Mouse (Mus musculus) yolk sac, embryonic 10.5 days (tissue): Measurements from ENCODE around the gene Ppp1cc.
"Not testable (repeated sequence)": the region's sequence is repeated elsewhere in the genome, so short reads cannot be mapped to it uniquely, and the experiment has no call there.

Experiments
- DNase-seq: peaks from one replicate; pipeline ENCODE4 v3.0.0-alpha.2; 2017; ENCODE audit warnings: low spot score

Gene Ppp1cc

DNA sequence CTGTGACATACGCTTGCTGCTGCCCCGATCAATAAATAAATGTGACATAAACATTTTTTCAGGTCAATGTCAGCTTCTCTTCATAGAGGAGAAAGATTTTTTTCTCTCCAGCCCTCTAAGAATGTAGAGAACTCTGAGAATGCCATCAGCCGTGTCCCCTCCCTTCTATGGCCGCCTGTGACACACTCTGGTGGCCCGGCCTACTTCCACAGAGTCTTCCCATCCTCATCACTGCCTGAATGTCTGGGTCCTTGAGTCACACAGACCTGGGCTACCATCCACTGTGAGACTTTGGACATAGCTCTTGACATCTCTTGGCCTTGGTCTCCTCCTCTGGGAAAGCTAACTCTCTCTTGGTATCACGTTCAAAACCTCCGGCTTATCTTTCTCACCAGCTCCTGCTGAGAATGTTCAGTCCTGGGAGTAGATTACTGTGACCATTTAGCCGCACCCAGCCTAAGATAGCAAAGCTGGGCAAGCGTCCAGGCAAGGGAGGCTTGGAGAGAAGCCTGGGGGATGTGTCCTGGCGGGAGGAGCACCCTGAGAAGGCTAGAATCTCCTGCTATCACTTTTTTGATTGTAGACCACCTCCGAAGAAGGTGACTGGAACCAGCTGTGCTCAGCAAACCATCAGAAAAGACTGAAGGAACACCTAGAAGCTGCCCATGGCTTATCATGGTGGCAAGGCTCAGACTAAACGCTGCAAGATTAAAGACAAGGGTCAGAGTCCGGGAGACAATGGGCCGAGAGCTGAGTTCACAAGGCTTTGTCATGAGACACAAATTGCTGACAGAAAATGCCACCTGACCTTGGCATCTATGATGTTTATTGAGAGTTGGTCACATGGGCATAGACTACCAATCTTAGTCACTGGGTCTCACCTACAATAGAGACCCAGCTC lies 21.3 kb upstream of the Ppp1cc start:
- no peak for DNase-seq

DNA sequence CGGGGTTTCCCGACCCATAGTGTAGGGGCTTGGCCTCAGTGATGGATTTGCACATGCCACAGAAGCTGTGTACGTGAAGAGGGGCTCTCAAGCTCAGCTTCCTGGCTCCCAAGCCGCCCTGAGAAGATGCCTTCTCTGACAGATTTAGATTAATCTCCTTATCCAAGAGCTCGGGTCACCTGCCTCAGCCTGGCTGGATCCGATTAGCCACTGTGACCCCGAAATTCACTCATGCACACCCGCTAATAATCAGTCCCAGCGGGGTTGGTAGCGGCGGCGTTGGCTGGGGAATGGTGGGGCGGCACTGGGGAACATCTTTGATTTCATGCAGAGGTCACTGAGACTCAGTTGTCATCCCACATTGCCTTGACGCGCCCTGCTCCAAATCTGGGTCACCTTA lies 19.2 kb upstream of the Ppp1cc start:
- DNase-seq, result no peak

DNA sequence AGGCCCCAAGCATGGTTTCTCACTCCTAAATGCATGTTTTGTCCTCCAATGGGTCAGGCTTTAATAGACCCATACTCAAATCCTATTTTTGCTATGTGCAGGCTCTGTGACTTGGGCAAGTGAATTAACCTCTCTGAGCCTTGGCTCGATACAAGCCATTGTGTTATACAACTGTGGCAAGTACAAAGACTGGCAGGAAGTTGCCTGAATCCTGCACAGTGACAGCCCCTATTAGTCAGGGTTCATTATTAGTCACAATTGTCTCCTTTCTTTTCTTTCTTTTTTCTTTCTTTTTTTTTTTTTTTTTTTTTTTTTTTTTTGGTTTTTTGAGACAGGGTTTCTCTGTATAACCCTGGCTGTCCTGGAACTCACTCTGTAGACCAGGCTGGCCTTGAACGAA lies 18.3 kb upstream of the Ppp1cc start:
- DNase-seq, result not testable (repeated sequence)

DNA sequence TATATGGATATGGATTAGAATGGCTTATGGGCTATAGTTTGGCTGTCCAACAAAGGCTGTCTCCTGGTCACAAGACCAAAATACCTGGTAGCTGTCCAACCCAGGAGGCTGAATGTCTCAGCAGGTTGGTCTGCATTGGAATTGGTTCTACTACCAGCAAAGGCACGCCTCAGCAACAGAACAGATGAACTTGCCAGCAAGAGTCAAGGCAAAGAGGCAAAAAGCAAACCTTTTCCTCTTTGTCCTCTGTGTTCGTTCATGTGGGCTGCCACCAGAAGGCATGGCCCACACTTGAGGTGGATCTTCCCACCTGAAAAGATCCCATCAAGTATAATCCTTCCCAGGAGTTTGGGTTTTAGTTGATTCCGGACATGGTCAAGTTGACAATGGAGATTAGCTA lies 17.4 kb upstream of the Ppp1cc start, which contains the start of gene Ccdc63:
TSS of gene Ccdc63 (minus strand) at position 101 of the 400 bp plus-strand sequence.
- no peak for DNase-seq

DNA sequence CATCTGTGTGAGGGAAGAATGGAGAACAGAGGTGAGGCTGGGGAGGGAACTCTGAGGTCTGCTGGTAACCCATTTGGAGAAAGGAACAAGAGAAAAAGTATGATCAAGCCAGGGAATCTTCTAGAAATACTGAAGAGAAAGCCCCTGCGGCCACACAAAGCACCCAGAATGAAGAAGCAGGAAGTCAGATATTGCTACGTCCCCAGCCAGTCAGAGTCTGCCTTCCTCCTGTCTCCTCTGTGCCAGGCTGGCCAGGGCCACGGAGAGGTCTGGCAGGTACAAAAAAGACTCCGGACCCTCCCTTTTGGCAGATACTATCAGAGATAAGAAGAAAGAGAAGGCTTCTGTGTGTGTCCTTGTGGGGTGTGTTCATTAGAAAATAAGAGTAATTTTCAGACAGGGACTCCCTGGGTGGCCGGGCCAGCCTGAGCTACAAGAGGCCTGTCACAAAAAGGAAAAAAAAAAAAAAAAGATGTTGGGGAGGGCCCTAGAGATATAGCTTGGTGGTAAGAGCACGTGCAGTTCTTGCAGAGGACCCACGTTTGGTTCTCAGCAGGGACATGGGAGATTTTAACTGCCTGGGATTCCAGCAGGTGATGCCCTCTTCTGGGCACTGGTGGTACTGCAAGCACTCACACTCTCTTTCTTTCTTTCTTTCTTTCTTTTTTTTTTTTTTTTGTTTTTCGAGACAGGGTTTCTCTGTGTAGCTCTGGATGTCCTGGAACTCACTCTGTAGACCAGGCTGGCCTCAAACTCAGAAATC lies 15.7 kb upstream of the Ppp1cc start:
- no peak for DNase-seq

DNA sequence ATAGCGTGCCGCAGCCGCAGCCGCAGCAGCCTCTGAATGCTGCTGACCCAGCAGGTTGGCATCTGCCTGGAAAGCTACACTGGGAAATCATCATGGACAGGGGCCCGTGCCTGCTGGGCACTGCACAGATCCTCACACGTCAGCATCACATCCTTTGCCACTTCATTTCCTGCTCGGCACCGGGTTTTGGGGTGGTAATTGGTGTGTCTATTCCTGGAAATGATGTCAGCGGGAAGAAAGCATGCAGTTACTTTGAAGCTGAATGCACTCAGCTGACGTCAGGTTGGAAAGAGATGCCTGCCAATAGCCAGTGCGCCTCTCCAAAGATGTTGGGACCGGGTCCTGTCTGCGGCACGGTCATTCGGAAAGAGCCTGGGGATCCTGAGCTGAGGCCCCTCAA lies 14.5 kb upstream of the Ppp1cc start:
- no peak for DNase-seq

DNA sequence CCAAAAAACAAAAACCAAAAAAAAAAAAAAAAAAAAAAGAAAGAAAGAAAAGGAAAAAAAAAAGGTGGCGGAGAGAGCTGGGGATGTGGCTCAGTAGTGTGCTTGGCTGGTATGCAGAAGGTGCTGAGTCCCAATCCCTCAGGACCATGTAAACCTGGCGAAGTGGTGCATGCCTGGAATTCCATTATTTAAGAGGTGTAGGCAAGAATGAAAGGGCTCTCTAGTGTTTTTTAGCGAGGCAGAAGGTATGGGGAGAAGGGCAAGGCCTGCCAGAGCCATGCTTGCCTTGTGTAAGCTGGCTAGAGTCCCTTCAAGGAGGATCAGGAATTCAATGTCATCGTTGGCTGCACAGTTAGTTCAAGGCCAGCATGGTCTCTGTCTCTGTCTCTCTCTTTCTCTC lies 13.3 kb upstream of the Ppp1cc start:
- DNase-seq, result no peak

DNA sequence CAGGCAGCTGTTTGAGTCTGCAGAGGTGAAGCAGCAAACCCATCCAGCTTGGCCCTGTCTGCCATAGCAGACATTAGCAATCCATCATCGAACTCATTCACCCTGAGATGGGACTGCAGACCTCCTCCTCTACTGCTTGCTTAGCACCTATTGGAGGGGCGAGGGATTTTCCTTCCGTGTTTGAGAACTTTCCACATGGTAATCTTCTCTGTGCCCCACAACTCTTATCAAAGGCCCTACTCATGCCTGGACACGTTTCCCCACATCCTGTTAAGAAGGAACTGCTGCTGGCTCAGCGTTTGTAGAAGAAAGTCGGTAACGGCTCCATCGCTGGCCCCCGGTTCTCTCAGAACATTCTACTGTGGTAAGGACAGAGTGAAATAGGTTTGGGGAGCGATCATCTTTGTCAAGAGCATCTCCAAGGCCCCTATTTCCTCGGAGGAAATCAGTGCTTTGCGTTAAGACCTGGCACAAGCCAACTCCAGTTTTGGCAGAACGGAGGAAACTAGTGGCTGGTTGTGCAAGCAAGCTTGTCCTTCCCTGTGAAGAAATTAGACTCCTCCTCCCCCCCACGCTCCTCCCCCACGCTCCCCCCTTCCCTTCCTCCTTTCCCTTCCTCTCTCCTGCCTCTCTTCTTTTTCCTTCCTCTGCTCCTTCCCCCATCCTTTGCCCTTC lies 12.6 kb upstream of the Ppp1cc start:
- no peak for DNase-seq

DNA sequence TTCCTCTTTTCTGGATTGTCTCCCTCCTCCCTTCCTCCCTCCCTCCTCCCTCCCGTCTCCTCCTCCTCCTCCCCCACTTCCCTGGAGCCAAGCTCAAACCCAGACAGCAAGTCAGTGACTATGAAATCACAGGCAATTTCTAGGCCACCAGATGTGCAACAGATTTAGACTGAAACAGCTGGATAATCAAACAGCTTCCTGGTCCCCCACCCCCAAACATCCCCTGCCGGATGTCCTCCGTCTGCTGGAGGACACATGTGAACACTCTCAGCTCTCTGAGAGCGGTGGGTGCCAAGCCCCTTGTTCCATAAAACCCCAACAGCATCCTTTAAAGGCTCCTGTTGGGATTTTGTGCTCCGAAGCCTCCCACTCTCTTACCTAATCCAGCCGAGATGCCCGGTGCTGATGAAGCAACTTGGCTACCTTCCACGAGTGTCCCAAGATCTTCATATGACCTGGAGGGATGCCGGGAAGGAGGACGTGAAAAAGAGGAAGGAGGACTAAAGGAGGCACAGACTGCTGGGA lies 12.0 kb upstream of the Ppp1cc start:
- no peak for DNase-seq

DNA sequence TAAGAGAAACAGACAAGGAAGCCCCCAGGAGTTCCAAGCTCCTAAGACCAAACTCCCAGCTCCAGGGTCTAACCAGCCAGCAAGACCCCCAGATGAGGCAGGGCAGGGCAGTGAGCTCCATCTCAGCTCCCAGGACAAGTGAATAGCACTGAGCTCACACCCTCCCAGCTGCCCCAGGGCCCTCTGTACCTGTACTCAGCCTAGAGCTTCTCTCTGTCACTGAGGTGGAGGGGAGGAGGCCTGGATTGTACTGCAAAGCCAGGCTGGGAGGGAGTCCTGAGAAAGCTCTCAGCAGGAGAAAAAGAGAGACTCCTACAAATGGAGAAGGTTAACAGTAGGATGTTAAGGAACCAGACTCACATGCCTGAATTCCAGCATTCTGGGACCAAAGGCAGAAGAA lies 11.5 kb upstream of the Ppp1cc start:
- DNase-seq, result no peak

DNA sequence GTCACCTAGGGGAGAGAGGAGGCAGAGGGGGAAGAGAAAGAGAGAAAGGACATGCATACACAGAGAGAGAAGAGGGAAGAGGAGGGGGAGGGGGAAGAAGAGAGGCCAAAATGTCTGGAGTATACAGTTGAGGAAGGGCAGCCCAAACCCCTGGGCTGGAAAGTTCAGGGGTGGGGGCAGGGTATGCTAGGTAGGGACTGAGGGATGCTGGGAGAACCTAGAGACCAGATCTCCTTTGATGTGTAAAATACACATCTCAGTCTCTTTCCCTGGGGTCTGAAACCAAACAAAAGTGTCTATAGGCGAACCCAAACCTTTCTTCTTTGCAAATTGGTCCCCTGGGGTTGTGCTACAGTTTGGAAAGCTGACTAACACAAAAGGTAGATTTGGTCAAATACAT lies 10.0 kb upstream of the Ppp1cc start:
- no peak for DNase-seq

DNA sequence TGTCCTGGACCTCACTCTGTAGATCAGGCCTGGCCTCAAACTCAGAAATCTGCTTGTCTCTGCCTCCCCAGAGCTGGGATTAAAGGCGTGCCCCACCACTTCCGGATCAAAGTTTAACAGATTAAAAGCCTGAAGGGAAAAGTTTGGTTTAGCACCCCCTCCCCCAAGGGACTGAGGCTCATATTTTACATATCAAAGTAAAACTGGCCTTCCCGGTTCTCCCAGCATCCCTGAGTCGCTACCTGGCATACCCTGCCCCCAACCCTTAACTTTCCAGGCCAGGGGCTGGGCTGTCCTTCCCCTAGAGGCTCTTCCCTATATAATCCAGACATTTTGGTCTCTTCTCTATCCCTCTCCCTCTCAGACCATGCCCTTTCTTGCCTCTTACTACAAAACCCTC lies 8.8 kb upstream of the Ppp1cc start:
- no peak for DNase-seq

DNA sequence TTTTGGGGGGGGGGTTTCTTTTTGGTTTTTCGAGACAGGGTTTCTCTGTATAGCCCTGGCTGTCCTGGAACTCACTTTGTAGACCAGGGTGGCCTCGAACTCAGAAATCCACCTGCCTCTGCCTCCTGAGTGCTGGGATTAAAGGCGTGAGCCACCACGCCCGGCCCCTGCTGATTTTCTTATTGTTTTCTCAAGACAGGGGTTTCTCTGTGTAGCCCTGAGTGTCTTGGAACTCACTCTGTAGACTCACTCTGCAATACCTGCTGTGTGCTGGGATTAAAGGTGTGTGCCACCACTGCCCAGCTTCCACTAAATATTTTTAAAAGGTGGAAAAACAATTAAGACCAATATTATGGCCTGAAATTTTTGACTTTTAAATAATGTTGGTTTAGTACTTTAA lies 5.6 kb upstream of the Ppp1cc start:
- not testable (repeated sequence) for DNase-seq

DNA sequence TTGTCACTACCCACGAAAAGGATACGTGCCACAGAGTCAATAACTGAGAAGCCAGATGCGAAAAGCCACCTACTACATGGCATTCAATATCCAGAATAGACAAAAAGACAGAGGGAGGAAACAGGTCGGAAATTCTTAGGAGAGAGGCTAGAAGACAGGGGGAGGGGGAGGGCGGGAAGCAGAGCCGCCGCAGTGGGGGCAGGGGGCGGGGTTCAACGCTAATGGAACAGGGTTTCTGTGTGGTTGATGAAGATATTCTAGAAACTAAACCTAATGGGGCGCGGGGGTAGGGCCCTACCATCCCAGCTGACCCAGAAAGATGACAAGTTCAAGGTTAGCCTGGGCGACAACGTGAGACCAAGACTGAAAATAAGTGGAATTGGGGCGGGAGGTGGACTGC lies 4.1 kb upstream of the Ppp1cc start:
- no peak for DNase-seq

DNA sequence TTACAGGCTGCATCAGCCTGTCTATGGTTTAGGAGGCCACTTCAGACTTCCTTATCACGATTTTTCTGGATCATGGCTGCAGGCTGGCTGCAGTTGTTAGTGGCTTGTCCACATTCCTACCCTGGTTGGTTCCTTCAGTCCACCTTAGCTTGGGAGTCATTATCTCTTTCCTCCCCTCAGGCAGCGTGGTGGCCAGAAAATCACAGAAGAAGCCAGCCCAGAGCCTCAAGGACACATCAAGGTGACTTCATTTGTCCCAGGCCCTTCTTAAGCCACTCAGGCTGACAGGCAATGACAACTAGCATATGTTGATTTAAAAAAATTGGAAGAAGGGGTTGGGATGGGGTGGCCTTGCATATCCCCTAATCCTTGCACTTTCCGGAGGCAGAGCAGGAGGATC lies 3.3 kb upstream of the Ppp1cc start:
- DNase-seq, result no peak

DNA sequence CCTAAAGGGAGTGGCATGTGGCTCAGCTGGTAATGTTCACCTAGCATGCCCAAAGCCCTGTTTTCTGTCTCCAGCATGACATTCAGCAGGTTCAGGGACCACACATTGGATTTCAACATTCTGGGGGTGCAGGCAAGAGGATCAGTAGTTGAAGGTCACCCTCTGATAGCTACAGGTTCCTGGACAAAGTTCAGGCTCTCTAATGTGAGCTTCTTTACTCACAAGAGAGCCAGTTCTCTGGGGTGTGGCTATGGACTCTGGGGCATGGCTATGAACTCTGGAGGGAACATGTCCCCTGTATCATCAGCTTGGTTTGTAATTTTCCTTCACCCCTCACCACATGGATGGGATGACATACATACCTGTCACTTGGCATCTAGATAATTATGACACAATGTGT lies 2.5 kb upstream of the Ppp1cc start:
- no peak for DNase-seq

DNA sequence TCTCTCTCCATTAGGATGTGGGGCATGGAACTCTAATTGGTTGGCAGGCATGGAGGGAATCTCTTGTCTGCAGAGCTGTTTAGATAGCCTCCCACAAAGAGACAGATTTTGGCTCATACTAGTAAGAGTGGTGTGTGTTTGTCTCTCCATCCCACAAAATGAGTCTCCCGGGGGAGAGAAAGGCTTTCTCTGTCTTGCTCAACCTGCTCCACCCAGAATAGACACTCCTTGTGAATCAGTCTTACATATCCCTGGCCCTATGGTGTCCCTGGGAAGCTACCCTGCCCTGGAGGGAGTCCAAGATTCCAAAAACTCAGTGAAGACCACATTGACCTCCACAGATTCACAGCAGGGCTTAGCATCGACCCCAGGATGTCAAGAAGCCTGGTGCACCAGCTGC lies 1.6 kb upstream of the Ppp1cc start:
- DNase-seq, result no peak

DNA sequence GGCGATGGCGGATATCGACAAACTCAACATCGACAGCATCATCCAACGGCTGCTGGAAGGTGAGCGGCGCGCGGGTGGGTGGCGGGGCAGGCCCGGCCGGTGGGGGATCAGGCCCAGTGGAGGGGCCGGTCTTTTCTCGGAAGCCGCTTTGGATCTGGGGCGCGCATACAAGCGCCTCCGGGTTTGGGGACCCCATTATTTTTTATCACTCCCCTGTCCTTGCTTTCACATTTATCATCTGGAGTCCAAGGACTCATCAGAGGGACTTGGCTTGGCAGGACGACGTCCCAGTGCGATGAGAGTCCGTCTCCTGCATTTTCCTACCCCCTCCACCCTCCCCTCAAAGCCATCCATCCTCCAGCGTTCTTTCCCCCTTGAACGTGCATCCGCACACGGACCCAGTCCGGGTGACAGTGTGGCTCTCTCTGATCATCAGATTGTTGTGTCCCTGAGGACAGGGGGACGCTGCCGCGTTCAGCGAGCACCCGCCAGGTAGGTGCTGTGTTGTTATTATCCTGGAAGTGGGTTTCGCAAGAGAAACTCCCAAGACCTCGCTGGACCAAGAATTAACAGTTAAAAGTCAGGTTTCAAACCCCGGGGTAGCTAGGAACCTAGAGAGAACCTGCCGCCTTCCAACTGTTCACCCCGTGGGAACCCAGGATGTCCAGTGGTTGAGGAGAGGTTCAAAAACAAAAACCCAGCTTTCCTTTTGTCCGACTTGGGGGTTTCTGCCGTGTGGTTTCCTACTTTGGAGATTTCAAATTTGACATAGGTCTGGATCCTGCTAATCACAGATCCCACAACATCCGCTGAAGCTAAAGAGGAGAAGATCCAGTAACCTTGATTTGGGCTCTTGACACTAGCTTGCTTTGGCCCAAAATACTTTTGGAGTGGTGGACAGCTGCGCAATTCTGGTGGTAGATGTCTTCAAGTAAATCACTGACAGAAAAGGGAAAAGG lies 758 bp downstream of the Ppp1cc start:
- peak; percentile 36 for DNase-seq

DNA sequence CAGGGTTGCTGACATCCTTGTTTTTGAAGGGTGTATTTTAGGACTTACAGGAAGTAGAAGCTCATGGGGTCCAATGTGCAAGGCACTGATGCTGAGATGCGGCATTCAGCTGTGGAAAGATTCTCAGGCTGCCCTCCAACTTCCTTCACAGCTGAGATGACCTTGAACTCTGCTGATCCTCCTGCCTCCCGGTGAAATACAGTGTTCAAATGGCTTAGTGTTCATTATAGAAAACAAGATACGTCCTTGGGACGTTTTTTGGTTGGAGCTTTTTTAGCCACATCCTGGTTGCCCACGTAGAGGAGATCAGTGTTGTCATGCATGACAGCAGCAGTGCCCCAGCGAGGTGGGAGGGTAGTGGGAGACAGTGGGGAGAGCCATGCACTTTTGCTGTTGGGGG lies 5.1 kb downstream of the Ppp1cc start:
- DNase-seq, result no peak

DNA sequence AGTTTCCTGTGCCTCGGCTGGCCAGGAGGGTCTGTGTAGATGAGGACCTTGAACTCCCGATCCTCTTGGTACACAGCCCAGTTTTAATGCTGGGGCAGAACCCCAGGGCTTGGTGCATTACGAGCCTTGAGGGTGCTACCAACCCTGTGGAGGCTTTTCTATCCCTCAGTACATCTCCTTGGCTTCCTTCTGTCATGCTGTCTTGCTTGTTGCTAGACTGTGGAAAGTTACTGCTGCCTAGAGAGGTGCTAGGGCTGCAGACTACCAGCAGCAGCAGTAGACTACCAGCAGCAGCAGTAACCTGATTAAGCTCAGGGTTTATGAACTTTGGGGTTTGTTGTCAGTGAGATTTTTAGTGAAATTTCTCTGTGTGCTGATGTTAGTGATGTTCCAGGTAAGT lies 5.9 kb downstream of the Ppp1cc start:
- DNase-seq, result no peak

DNA sequence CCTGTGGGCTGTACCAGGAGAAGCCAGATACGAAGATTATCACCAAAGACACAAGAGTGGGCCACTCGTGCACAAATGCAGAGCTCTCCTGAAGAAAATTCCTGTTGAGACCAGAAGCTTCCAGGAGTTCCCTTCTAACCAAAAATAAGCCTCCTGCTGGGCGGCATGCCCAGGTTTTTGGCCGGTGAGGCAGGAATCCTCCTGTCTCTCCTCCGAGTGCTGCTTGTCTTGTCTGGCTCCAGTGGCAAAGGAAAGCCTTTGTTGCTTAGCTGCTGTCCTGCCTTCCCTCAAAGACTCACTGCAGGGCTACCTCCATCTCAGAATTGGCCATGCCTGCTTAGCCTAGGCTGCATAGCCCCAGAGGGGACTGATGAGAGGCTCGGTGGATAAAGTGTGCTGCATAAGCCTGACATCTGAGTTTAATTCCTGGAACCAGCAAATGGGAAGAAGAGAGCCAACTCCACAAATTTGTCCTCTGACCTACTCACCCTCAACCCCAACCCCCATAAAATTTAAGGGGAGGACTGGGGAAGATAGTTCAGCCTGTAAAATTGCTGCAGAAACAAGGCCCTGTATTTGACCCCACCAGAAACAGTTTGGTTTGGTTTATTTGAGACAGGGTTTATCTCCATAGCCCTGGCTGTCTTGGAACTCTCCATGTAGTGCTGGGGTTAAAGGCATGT lies 7.3 kb downstream of the Ppp1cc start:
- no peak for DNase-seq
